Mouse (Mus musculus) cerebellum, adult 11 months (tissue): ENCODE data around the gene Prkch.

Experiments
- DNase-seq: peaks from one replicate; pipeline ENCODE4 v3.0.0; 2022

The Prkch gene

DNA sequence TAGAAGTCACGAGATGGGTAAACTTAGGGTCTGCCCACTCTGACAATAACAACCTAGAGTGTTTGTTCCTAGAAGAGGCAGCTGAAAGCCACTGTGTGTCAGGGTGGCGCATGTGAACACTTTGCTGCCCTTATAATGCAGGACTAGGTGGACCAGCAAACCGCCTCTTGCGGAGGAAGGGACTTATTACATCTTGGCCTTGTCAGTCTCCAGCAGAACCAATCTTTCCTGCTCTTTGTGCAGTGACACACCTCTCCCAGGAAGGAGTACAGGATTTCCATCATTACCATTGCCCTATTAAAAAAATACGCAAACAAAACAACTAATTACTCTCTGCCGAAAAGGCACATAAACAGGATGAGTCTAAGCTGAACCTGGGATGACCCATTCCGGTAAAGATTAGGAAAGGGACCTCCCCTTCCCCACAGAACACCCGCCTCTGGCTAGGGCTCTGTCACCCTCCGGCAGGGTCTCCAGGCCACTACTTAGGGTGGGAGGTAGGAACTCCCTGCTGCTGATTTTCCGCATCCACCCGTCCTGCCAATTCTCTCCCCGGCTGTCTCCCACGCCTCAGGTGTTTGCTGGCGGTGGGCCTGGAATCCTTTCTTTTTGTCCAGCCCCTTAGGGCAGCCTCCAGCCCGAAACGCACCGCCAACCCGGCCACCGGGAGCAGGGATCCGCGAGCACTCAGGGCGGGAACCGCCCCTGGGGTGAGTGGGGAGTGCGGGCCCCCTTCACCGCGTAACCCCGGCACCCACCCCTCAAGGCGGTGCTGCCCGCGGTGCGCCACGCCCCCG is 585 bp upstream of the Prkch start:
- no peak for DNase-seq

DNA sequence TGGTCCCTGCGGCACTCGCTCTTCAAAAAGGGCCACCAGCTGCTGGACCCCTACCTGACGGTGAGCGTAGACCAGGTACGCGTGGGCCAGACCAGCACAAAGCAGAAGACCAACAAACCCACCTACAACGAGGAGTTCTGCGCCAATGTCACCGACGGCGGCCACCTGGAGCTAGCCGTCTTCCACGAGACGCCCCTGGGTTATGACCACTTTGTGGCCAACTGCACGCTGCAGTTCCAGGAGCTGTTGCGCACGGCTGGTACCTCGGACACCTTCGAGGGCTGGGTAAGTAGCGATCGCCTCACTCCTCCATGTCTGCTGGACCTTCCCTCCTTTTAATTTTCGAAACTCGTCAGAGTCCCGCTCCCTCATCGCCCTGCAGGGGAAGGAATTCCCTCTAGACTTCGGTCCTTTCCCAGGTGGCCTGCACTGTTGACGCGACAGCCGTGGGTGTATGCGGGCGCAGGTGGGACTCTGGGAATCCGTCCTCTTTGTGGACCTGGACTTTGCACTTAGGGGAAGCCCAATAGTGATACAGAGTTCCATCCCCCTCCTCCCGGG is 725 bp downstream of the Prkch start:
- DNase-seq, result no peak

DNA sequence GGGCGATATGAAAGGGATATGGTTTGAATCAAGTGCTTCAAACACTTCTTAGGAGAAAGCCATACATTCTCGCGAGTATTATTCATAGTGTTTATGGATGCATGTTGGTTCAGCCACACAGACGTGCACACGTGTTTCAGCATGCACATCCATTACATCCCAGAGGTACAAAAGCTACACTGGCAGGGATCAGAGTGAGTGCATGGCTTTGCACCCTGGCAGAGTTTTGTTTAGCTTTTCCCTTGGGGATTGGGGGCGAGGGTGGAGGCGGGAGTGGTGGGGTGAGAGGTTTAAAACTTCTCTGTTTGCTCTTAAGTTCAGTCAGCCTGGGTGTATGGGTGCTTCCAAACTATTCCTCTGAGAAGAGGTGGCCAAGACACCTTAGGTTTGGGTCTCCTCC is 1.3 kb downstream of the Prkch start:
- no peak for DNase-seq

DNA sequence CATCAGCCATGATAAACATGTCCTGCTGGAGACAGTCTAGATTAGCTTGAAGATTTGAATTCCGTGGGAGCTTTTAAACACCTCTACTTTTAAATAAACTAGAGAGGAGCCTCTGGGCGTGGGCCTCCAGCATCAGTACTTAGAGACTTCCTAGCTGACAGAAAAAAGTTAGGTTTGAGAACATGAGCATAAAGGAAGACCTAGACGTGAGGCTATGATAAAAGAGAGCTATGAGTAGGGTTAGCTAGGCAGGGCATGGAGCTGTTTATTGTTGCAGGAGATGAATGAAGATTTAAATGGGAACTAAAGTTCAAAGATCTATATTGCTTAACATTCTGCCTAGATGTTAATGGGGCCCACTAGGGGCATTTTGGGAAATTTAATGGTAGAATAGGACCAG is 2.7 kb downstream of the Prkch start:
- DNase-seq, result no peak

DNA sequence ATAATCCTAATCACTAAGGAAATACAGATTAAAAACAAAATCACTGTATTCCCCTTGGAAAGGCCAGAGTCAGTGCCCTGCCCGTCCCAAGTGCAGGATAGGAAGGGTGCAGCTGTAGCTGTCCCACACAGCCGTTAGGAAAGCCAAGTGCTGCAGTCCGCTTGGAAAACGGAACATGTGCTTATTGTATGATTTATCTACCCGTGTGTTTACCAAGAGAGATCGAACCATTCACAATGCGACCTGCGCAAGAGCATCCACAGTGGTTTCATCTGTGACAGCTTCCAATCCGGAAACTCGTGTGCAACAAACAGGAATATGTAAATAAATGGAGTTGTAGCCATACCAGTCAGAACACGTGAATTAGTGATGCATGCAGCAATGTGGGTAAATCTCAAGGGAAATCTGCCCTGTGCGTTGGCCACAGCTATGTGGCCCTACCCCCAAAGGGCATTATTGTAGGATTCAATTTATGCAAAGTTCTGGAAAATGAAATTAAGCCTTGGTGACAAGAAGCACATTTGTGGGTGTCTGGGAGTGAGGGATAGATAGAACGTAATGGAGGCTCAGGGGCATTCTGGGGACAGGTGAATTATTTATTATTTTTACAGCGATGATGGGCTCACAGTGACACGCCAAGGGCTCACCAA is 6.2 kb downstream of the Prkch start:
- DNase-seq, result no peak

DNA sequence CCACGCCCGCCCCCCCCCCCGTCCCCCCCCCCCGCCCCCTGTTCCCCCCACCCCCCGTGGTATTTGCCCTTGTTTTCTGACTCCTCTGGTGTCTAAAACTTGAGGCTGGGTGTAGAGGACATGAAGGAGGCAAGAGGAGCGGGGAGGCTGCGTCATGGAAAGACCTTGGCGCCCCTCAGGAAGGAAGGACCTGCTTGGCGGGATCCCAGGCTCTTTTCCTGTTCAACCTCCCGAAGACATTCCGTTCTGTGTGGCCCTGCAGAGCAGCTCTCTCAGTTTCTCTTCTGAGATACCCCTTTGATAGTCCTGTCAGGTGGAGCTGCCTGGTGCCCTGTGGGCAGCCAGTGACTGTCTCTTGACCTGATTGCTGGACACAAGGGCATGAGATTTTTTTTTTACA is 7.0 kb downstream of the Prkch start:
- no peak for DNase-seq

DNA sequence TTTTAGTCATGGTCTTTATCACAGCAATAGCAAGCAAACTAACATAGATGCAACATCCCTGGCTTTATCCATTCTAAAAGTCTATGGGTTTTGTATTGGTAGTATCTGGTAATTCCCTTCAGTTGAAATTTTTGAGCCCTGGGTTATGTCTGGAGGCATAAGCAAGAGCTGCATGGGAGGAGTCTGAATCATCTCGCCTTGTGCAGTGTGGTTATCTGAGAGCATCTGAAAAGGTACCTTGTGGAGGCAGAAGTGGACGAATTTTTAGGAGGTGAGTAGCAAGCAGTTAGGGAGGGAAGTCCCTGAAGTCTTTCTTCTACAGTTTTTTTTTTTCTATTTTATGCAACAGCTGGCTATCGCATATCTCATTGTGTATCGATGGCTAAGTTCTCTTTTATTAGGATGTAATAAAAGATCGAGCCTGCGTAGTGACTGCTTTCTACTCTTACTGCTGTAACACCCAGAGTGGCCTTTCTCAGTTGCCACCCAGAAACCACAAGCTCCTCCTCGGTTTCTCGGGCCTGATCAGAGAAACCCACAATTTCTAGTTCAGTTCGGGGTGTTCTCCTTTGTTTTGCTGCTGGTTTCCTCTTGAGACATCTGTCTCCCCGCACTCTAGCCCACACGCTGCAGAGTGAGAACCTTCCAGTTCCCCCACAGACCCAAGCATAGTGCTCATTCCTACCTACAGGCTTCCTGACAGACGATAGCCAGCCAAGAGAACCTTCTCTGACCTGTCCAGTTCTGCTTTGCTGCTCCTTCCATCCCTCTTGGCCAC is 8.6 kb downstream of the Prkch start:
- DNase-seq, result no peak

DNA sequence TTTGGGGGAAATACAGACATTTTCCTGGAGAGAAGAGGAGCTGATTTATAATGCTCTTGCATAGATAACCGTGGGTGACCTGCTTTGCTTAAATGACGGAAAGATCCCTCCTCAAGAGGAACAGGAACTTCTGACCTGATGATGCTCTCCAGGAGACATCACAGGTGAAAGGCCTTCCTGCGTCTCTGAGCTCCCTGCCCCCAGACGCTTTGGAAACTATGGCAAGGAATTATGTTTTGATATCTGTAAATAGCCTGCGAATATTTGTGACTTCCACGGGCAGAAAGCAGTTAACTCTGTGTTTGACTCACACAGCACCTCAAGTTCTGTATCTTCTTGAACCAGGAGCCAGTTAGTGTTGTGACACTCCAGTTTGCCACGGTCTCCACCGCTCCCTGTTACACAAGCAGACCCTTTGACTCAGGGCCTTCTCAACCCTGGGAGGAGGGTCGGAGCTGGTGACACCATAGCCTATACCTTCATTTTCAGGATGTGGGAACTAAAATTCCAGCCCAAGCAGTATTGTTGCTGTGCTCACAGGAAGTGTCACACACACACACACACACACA is 9.7 kb downstream of the Prkch start:
- no peak for DNase-seq

DNA sequence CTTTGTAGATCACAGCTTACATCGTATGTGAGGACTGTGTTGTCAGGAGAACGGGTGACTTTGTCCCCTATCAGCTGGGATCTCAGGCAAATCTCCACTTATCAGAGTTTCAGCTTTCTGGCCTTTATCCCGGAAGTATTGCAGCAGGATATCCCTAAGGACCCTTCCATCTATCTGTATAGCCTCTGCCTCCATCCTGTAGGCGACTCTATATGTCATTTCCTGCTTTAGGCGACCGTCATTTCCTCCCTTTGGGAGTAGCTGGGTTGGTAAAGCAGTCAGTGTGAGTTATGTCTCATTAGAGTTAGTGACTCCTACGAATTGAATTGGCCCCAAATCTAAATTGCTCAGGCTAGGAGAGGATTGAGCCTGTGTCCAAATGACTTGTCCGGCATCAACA is 10.6 kb downstream of the Prkch start:
- no peak for DNase-seq

DNA sequence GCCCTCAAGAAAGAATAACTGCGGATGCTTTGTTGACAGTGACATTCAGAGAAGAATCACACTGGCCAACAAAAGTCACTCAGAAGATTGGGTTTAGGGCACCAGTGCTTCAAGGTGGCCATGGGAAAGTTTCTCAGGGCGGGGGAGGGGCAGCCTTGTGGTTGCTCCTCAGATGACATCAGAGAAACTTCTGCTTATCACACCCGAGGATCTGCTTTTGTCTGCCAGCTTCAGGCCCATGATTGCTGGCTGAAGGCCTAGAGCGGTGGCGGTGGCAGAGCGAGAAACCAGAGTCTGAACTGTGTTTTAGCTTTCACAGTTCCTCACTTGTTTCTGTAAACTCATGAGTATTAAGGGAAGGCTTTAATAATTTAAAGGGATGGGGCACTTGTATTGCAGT is 13.6 kb downstream of the Prkch start:
- no peak for DNase-seq

DNA sequence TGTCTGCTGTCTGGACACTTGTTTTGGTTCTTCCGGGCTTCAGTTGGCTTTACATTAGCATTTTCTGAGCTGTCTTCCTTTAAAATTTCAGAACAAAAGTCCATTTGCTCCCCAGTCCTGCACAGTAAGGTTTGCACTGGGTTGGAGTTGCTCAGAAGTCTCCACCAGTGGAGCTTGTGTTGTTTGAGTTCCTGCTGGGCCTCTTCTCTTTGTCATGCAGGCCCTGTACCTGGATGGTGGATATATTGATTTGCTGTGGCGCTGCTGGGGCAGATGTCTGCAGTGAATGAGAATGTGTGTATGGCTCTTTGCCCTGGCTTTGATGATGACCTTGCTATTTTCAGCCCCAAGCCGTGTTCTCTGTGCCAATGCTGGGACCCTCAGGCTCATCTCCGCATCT is 15.9 kb downstream of the Prkch start:
- DNase-seq, result no peak

DNA sequence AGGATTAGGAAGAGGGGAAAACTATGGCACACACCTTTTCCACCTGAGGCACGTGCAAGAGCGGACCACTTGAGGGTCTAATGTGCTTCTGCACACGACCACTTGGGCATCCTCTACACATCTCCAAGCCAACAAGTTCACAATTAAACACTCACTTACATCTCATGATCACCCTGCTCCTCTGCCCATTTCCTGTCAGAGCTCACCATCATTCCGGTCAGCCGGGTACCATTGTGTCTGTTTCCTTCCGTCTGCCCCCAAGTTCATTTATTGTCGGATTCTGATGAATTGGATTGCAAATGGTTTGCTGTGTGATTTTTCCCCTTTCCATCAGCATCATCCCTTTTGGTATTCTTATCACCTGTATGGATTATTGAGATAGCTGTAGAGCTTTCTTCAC is 18.4 kb downstream of the Prkch start:
- DNase-seq, result no peak

DNA sequence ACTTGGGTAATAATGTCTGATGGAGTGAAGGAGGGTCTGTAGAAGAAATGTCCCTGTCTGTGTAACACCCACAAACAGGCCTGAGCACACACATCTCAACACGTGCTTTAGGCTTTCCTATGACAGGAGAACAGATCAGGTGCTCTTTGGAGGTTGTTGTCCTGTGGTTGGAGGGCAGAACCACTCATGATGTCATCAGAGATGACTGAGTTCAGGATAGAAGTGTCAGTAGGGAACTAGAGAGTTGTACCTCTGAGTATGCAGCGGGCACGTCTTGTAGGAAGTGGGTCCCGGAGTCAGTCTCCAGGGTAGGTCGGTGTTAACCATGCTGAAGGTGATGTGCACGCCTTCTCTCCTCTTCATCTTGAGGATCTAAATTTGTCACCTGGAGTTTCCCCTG is 19.1 kb downstream of the Prkch start:
- DNase-seq, result no peak

DNA sequence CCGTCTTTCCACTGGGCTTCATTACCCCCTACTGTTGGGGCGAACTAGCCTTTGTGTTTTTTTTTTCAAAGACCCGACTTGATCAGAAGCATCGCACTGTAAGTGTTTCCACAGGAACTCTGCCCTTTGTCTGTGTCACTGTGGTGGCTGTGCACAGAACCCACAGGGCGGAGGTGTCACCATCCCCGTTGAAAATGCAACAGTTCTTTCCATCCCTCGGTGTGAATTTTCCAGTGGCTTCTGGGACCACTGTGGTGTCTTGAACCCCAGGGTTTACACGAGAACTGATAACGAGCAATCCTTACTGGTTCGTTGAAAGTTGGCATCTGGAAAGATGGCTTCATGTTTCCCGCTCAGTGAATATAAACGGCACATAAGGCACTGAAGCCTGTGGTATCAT is 20.2 kb downstream of the Prkch start:
- DNase-seq, result no peak

DNA sequence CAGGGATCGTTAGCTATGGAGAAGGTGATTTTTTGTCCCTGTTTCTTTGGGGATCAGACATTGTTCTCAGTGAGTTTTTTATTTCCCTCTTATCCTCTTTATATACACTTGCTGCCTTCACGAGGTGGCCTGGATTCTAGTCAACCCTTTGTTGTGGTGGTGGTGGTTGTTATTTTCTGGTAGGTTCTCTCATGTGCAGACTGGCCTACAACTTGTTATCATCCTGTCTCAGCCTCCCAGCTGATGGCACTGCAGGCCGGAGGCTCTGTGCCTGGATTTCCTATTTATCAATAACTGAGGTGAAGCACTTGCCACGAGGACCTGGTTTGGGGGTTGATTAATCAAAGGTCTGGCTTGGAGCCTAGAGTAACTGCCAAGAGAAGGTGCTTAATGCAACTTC is 20.6 kb downstream of the Prkch start:
- DNase-seq, result no peak

DNA sequence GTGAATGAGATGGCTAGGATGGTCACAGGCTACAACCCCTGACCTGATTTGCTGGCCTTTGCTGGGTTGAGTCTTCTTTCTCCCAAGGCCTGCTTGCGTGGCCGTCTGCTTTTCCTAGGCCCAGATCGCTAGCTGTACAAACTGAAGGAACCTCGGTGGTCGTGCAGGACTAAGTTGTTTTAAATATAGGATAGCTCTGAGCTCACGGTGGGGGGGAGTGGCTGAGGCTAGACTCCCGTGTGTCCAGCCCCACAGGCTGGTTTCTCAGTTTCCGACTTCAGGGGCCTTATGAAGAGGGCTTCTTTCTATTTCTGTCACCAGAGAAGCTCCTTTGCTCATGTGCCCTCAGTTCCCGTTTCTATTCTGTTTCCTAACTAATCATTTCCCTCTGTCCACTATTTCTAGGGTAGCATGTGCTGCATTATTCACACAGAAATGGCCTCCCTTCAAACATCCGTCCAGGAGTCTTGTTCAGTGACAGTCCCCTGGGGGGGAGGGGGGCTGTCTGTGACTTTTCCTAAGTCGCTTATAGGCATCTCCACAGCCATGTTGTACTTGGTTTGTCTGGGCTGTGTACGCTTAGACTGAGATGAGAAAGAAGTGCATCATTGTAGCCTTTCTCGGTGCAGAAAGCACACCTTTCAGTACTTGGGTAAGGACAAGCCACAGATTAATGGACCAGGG is 22.9 kb downstream of the Prkch start:
- DNase-seq, result no peak

DNA sequence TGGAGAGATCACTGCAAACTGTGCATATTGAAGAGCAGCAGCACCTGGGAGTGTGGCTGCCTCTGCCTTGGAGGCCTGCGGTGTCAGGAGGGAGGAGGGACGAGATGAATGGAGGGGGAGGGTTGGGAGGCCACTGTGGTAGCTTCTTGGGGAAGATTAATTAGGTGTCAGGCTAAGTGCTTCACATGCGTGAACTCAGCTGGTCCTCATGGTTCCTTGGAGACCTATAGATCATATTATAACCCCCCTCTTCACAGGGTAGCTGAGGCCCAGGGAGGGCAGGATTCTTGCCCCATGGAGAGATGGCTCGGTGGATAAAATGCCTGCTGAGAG is 23.4 kb downstream of the Prkch start:
- no peak for DNase-seq

DNA sequence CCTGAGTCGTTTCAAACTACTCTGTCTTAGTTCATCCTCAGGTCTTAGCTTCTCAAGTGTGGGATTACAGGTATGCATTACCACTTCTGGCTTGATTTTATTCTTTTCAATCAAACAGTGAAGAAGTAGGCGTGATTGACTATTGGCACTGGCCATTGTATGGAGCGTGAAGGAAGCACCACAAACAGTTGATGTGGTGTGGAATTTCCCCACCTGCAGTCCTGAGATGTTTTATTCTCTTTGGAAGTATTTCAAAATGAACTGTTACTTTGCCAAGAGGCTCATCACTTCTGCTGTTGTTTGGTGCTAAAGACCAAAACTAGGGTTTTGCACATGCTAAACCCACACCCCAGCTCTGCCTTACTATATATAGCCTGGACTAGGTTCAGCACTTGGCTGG is 24.7 kb downstream of the Prkch start:
- DNase-seq, result no peak

DNA sequence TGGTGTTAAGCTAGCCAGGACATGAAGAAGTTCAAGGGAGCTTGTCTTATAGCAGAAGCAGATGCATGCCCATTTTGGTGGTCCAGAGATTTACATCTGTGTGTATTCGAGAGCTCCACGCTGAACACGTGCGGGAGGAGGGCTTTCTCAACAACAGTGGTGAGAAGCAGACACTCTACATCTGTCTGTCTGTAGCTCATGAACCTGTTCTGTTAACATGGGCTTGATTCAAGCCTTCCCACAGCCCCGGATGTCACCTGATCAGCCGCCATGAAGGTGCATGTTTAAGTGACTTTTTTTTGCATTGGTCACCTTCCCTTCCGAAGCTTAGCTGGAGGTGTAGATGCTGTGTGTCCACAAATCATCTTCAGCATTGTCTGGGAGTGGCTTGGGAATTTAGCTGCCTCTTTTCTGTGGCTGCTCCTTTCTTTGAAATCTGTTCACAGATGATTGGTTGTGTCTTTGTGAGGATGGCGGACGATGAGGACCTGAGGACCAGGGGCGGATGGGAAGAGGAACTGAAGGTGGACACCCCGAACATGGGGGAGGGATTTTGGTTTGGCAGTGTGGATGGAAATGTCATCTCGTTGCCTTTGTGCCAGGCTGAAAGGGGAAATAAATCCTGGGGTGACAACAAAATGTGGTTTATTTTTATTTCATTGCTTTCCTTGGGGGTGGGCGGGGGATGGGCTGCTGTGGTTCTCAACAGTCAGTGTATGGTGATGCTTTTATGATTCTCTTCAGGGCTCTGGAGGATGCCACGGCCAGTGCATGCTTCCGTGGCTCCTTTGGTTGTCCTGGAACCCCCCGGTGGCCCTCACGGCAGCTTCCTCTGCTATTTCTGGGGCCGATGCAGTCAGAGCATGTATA is 25.3 kb downstream of the Prkch start:
- no peak for DNase-seq

DNA sequence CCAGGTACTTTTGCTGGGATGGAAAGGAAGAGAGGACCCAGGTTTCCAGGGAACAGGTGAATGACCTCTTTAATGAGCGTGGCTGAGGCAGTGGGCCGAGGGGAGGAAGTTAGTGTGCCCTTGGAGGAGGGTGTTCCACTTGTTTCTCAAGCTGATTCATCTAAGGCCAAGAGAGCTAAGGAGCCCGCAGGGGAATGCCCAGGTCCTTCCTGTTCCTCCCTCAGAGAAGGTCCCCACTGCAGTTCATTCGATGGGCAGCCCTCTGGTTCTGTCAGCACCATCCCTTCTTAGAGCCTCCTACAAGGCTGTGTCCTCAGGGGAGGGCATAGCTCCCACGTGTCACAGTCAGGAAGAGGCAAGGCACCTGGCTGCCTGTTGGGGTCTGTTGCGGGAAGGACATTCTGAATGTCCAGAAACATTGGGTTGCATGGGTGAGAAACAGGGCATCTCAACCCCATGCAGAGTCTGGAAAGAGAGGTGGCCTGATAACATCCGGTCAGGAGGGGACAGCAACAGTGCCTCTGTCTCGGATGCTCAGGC is 26.3 kb downstream of the Prkch start:
- DNase-seq, result no peak

DNA sequence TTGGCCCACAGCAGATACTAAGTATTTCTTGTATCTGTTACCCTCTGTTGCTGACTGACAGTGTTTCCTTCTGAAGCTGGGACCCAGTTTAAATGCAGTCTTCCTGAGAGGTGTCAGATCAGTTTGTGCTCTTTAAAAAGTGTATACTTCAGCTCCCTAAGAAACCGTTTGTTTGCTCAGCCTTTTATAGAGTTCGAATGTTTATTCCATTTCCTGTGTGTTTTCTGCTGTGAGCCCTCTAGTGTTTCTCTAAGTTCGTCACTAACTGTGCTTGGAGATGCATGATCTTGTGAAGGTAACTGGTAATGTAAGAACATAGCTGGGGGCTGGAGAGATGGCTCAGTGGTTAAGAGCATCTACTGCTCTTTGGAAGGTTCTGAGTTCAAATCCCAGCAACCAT is 27.1 kb downstream of the Prkch start:
- no peak for DNase-seq

DNA sequence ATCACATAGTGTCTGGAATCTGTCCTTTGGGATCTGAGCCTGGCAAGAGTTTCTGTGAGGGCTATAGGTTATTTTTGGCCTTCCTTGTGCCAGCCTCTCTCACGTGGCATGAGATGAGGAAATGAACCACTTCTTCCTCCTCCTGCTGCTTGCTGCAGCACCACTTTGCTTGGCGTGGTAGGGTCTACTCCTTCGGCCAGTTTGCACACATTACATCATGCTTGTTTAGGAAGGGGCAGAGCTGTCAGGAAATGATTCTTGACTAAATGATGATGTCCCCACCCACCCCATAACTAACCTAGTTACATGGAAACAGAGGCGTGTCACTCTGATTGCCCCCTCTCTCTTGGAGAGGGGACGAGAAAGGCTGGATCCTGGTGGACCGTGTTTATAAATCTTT is 28.6 kb downstream of the Prkch start:
- DNase-seq, result no peak
